Mouse (Mus musculus) embryonic facial prominence, embryonic 14.5 days (tissue): ENCODE measurements around the gene Pheta2. TPM values are rescaled to one million over a fixed set of nuclear protein-coding genes. Genes with fewer than 3 reads are reported as not detected.
A peak's percentile ranks its signal among the peaks of the same experiment; 100 is the strongest.

Experiments
- ATAC-seq: fragments of 200-750 bp; cut with Nextera tagmentation; 2 replicates; pipeline ENCODE4 v1.8.0; 2017; ENCODE audit warnings: low read depth, moderate number of reproducible peaks, moderate TSS enrichment
- DNase-seq: peaks from one replicate; pipeline ENCODE4 v3.0.0-alpha.2; 2015; ENCODE audit warnings: low spot score
- H3K27ac ChIP-seq: fragments of 300-500 bp; sonication (generic); replicated peaks from 2 replicates; pipeline ENCODE4 v1.5.1; 2014; ENCODE audit warnings: low read depth, mild to moderate bottlenecking, low read length, moderate library complexity
- H3K27me3 ChIP-seq: fragments of 300-500 bp; sonication (generic); replicated peaks from 2 replicates; pipeline ENCODE4 v1.6.1; 2014; ENCODE audit warnings: low read length; ENCODE audit not compliant: control insufficient read depth, insufficient read depth
- H3K36me3 ChIP-seq: fragments of 300-500 bp; sonication (generic); 2 replicates; pipeline ENCODE4 v1.6.1; 2014; ENCODE audit warnings: low read length, mixed read lengths; ENCODE audit not compliant: control insufficient read depth, insufficient read depth
- H3K4me1 ChIP-seq: fragments of 300-500 bp; sonication (generic); 2 replicates; pipeline ENCODE4 v1.6.1; 2014; ENCODE audit warnings: antibody characterized with exemption, low read length; ENCODE audit not compliant: control insufficient read depth, insufficient read depth
- H3K4me2 ChIP-seq: fragments of 300-500 bp; sonication (generic); 2 replicates; pipeline ENCODE4 v1.6.1; 2014; ENCODE audit warnings: low read depth, mild to moderate bottlenecking, low read length, moderate library complexity, mixed read lengths
- H3K4me3 ChIP-seq: fragments of 300-500 bp; sonication (generic); 2 replicates; pipeline ENCODE4 v1.5.1; 2014; ENCODE audit warnings: low read depth, mild to moderate bottlenecking, low read length
- H3K9ac ChIP-seq: fragments of 300-500 bp; sonication (generic); 2 replicates; pipeline ENCODE4 v1.6.1; 2014; ENCODE audit warnings: low read depth, mild to moderate bottlenecking, low read length, moderate library complexity, mixed read lengths
- H3K9me3 ChIP-seq: fragments of 300-500 bp; sonication (generic); 2 replicates; pipeline ENCODE4 v1.6.1; 2016; ENCODE audit warnings: low read length; ENCODE audit not compliant: control insufficient read depth
- WGBS: fragments of 180-500 bp; shearing (Covaris S2); extraction: QIAGEN DNeasy Blood & Tissue Kit; methylation state at CpG from one replicate; pipeline ENCODE4 v1.1.7; 2014; 5-methylcytosine and 5-hydroxymethylcytosine counted together
- polyA plus RNA-seq: library from polyadenylated mRNA; unstranded; fragments of >200 nt; fragmentation: Nextera tagmentation; extraction: Ambion mirVana; gene quantifications from 2 replicates; pipeline ENCODE4 v1.2.1, GENCODE M21; 2014

The Pheta2 gene
- polyA plus RNA-seq, 1 experiment from 2014 or later: 12.9 TPM

- H3K27ac ChIP-seq: no peak overlapping the region
- ATAC-seq (no peak), DNase-seq (no peak)
- H3K4me3 ChIP-seq: no peak overlapping the region
- H3K36me3 ChIP-seq: no peaks in the 10 kb centered on the region
- H3K9me3 ChIP-seq: no peaks in the 10 kb centered on the region
- no peaks in the 10 kb centered on the region for H3K27me3 ChIP-seq
- WGBS: 85% methylated on average over 1 of the region's 1 CpGs
- no peak overlapping the region for H3K9ac ChIP-seq
- H3K4me1 ChIP-seq: no peaks in the 10 kb centered on the region
- no peak overlapping the region for H3K4me2 ChIP-seq
Measured at GRCm38 (mm10) chr15:82368851-82369250, 30.1 kb downstream of the Pheta2 start.

DNA sequence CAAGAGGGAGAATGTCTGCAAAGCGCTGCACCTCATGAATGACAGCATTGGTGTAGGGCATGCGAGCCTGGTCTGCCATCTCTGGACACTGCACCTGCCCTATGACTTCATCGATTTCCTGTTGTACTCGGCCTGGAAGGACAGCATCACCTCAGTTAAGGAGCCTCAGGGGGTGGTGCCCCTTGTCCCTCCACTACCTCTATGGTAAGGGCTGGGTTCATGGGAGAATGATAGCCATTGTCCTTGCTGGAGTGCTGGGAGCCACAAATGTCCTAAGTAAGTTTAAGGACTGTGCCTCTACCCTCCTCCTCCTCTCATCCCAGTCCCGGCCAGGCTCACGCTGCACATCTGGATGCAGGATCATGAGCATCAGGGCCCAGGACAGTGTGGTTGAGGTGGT, 33.7 kb downstream of the Pheta2 start:
- no peaks in the 10 kb centered on the region for H3K36me3 ChIP-seq
- DNase-seq (no peak), ATAC-seq (no peak)
- H3K4me1 ChIP-seq: peaks cover 8% of the 10 kb centered on the region; the same call in 1 of the 2 replicates
- WGBS: 89% methylated on average over 6 of the region's 6 CpGs
- H3K4me2 ChIP-seq: no peak overlapping the region
- no peak overlapping the region for H3K27ac ChIP-seq
- H3K9ac ChIP-seq: no peak overlapping the region
- no peaks in the 10 kb centered on the region for H3K9me3 ChIP-seq
- no peaks in the 10 kb centered on the region for H3K27me3 ChIP-seq
- no peak overlapping the region for H3K4me3 ChIP-seq

DNA sequence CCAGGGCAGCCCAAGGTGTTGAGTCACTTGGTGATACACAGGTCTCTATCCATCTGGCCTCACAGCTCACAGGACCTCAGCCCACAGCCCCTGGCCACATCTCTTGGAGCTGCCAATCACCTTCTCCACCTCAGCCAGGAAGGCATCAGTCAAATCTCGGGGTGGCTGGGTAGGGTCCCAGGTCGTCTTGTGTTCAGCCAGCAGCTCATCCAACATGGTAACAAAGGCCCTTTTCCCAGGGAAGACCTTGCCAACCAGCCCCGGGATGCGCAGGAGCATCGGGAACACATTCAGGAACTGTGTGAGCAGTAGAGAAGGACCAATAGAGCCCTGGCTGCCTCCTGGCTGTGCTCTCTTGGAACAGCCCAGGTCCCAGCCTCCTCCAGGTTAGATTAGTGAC, 34.2 kb downstream of the Pheta2 start:
- H3K9ac ChIP-seq: no peak overlapping the region
- no peak for ATAC-seq
- no peaks in the 10 kb centered on the region for H3K36me3 ChIP-seq
- H3K27ac ChIP-seq: no peak overlapping the region
- 89% methylated on average over 5 of the region's 5 CpGs for WGBS
- H3K4me1 ChIP-seq: peaks cover 8% of the 10 kb centered on the region; the same call in 1 of the 2 replicates
- no peak overlapping the region for H3K4me3 ChIP-seq
- H3K4me2 ChIP-seq: no peak overlapping the region
- no peaks in the 10 kb centered on the region for H3K27me3 ChIP-seq
- no peaks in the 10 kb centered on the region for H3K9me3 ChIP-seq
- no peak for DNase-seq

DNA sequence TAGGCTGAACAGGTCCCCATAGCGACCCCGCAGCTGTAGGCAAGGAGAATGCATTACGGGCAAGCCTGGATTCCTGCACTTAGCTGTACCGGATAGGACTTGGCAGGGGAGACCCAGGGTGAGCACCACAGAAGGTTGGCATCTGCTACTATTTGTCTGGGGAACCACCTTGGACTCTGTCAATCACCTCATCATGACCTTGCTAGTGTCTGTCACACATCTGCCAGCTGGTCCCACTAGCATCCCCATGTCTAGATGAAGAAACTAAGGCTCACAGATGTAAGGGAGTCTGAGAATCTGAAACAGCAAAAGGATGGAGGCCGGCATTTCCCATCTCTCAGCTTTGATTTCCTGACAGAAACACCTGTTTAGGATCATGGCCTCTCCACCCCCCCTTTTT, 35.7 kb downstream of the Pheta2 start:
- DNase-seq (no peak), ATAC-seq (no peak)
- 81% methylated on average over 5 of the region's 5 CpGs for WGBS
- Histone ChIP-seq H3K36me3 (no peaks in the 10 kb centered on the region), H3K27me3 (no peaks in the 10 kb centered on the region), H3K4me3 (no peak overlapping the region), H3K9me3 (no peaks in the 10 kb centered on the region), H3K27ac (no peak overlapping the region), H3K4me2 (no peak overlapping the region), H3K9ac (no peak overlapping the region), H3K4me1 (peaks cover 12% of the 10 kb centered on the region; the same call in 1 of the 2 replicates)

GRCm38 (mm10) chr15:82375855-82376254, 37.1 kb downstream of the Pheta2 start:
- H3K27me3 ChIP-seq: no peaks in the 10 kb centered on the region
- WGBS: 86% methylated on average over 9 of the region's 9 CpGs
- DNase-seq: no peak
- ATAC-seq: no peak
- H3K4me1 ChIP-seq: peaks cover 22% of the 10 kb centered on the region
- no peaks in the 10 kb centered on the region for H3K9me3 ChIP-seq
- H3K4me2 ChIP-seq: no peak overlapping the region
- no peak overlapping the region for H3K9ac ChIP-seq
- no peak overlapping the region for H3K4me3 ChIP-seq
- H3K27ac ChIP-seq: no peak overlapping the region
- H3K36me3 ChIP-seq: no peaks in the 10 kb centered on the region

- Histone ChIP-seq H3K4me3 (no peak overlapping the region), H3K9me3 (no peaks in the 10 kb centered on the region), H3K4me2 (no peak overlapping the region), H3K4me1 (peaks cover 22% of the 10 kb centered on the region), H3K9ac (no peak overlapping the region), H3K27me3 (no peaks in the 10 kb centered on the region), H3K36me3 (no peaks in the 10 kb centered on the region), H3K27ac (peak overlapping the region; percentile 58; the same call in 1 of the 2 replicates)
- WGBS: 52% methylated on average over 17 of the region's 17 CpGs
- peak; percentile 73 for DNase-seq
- no peak for ATAC-seq
Measured at GRCm38 (mm10) chr15:82376393-82377138, 37.8 kb downstream of the Pheta2 start.

DNA sequence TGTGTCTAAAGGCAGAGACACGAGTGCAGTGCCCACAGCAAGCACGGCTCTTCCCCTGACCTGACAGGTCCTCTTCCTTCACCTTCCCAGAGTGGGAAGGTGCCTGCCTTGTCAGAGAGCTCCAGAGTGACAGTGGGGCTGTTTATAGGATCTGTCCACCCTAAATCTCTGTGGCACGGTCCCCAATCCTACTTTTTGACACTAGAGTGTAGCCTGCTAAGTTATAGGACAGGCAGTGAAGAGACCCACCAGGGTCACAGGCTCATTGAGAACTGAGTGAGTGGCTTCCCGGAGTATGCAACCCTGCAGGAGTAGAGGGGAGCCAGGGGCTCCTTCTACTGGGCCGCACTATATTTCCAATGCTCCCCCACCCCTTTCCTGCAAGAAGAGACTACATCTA, 39.0 kb downstream of the Pheta2 start:
- no peak overlapping the region for H3K27ac ChIP-seq
- no peak for DNase-seq

GRCm38 (mm10) chr15:82378261-82379180, 39.8 kb downstream of the Pheta2 start:
- H3K9me3 ChIP-seq: no peaks in the 10 kb centered on the region
- H3K4me2 ChIP-seq: peak overlapping the region; percentile 69; the same call in 1 of the 2 replicates
- no peaks in the 10 kb centered on the region for H3K36me3 ChIP-seq
- no peak overlapping the region for H3K9ac ChIP-seq
- H3K4me3 ChIP-seq: no peak overlapping the region
- peaks cover 22% of the 10 kb centered on the region for H3K4me1 ChIP-seq
- H3K27me3 ChIP-seq: no peaks in the 10 kb centered on the region
- ATAC-seq: no peak
- no peak for DNase-seq
- peak overlapping the region; percentile 23; the same call in 1 of the 2 replicates for H3K27ac ChIP-seq
- 48% methylated on average over 15 of the region's 15 CpGs for WGBS

More for the DNA sequence above, 39.0 kb downstream of the Pheta2 start:
- Histone ChIP-seq H3K4me1 (peaks cover 22% of the 10 kb centered on the region), H3K4me2 (no peak overlapping the region), H3K9ac (no peak overlapping the region), H3K4me3 (no peak overlapping the region), H3K27me3 (no peaks in the 10 kb centered on the region), H3K9me3 (no peaks in the 10 kb centered on the region), H3K36me3 (no peaks in the 10 kb centered on the region)
- no peak for ATAC-seq
- 60% methylated on average over 5 of the region's 5 CpGs for WGBS
